Mouse (Mus musculus) embryo, embryonic 10.5 days (tissue): ENCODE results near the gene Disp1.

Experiments
- DNase-seq: peaks from one replicate; pipeline ENCODE4 v3.0.0-alpha.2; 2015; ENCODE audit warnings: low spot score

The Disp1 gene

GRCm38 (mm10) chr1:183039881-183040708 is 181.2 kb downstream of the Disp1 start:
- no peak for DNase-seq

GRCm38 (mm10) chr1:183039404-183039803 is 181.9 kb downstream of the Disp1 start:
- DNase-seq = no peak
